Mouse (Mus musculus): ENCODE data around the gene Efna1. TPM values are rescaled to one million over a fixed set of nuclear protein-coding genes. Genes with fewer than 3 reads are reported as not detected.

Efna1 gene
- polyA plus RNA-seq, 1 experiment from 2014 or later, result 10.7 TPM

- Histone ChIP-seq H3K27ac (no peak overlapping the region), H3K9me3 (no peaks in the 10 kb centered on the region), H3K9ac (replicated peaks) (no peak overlapping the region), H3K27me3 (peaks cover 13% of the 10 kb centered on the region; the same call in 1 of the 2 replicates), H3K4me1 (replicated peaks) (no peaks in the 10 kb centered on the region; the same call in 1 of the 2 replicates), H3K4me3 (replicated peaks) (no peak overlapping the region), H3K4me2 (replicated peaks) (no peak overlapping the region), H3K36me3 (no peaks in the 10 kb centered on the region)
- WGBS, result 65% methylated on average over 6 of the region's 6 CpGs
- no peak for ATAC-seq
Observed at GRCm38 (mm10) chr3:89304440-89304839, 23.5 kb upstream of the Efna1 start.

- Histone ChIP-seq H3K4me3 (replicated peaks) (no peak overlapping the region), H3K9ac (replicated peaks) (no peak overlapping the region), H3K36me3 (no peaks in the 10 kb centered on the region), H3K27ac (no peak overlapping the region), H3K27me3 (peaks cover 20% of the 10 kb centered on the region), H3K4me2 (replicated peaks) (no peak overlapping the region), H3K9me3 (no peaks in the 10 kb centered on the region), H3K4me1 (replicated peaks) (no peaks in the 10 kb centered on the region; the same call in 1 of the 2 replicates)
- 62% methylated on average over 2 of the region's 2 CpGs for WGBS
- no peak for ATAC-seq
Observed at GRCm38 (mm10) chr3:89300514-89300913, 19.6 kb upstream of the Efna1 start.

GRCm38 (mm10) chr3:89300071-89300470, 19.1 kb upstream of the Efna1 start:
- Histone ChIP-seq H3K27ac (no peak overlapping the region), H3K36me3 (no peaks in the 10 kb centered on the region), H3K9me3 (no peaks in the 10 kb centered on the region), H3K4me1 (replicated peaks) (no peaks in the 10 kb centered on the region; the same call in 1 of the 2 replicates), H3K4me3 (replicated peaks) (no peak overlapping the region), H3K4me2 (replicated peaks) (peak overlapping the region; percentile 43), H3K27me3 (peaks cover 20% of the 10 kb centered on the region), H3K9ac (replicated peaks) (no peak overlapping the region)
- 71% methylated on average over 1 of the region's 1 CpGs for WGBS
- no peak for ATAC-seq

- Histone ChIP-seq H3K4me3 (replicated peaks) (peak overlapping the region; percentile 10), H3K27ac (no peak overlapping the region), H3K4me1 (replicated peaks) (no peaks in the 10 kb centered on the region; the same call in 1 of the 2 replicates), H3K4me2 (replicated peaks) (peak overlapping the region; percentile 43), H3K9ac (replicated peaks) (no peak overlapping the region), H3K27me3 (peaks cover 20% of the 10 kb centered on the region), H3K36me3 (no peaks in the 10 kb centered on the region), H3K9me3 (no peaks in the 10 kb centered on the region)
- no peak for ATAC-seq
- WGBS, result 2% methylated on average over 14 of the region's 14 CpGs
Observed at GRCm38 (mm10) chr3:89299499-89299898, 18.6 kb upstream of the Efna1 start.

GRCm38 (mm10) chr3:89298908-89299307, 18.0 kb upstream of the Efna1 start:
- Histone ChIP-seq H3K27me3 (peaks cover 20% of the 10 kb centered on the region), H3K4me2 (replicated peaks) (no peak overlapping the region), H3K27ac (no peak overlapping the region), H3K9me3 (no peaks in the 10 kb centered on the region), H3K4me3 (replicated peaks) (no peak overlapping the region), H3K36me3 (no peaks in the 10 kb centered on the region), H3K4me1 (replicated peaks) (no peaks in the 10 kb centered on the region; the same call in 1 of the 2 replicates), H3K9ac (replicated peaks) (no peak overlapping the region)
- WGBS, result 76% methylated on average over 6 of the region's 6 CpGs
- ATAC-seq, result no peak

GRCm38 (mm10) chr3:89296761-89297396, 15.9 kb upstream of the Efna1 start:
- H3K4me3 ChIP-seq (replicated peaks), result no peak overlapping the region
- H3K9me3 ChIP-seq, result no peaks in the 10 kb centered on the region
- WGBS, result 86% methylated on average over 11 of the region's 11 CpGs
- H3K27me3 ChIP-seq, result peaks cover 20% of the 10 kb centered on the region
- H3K4me2 ChIP-seq (replicated peaks), result no peak overlapping the region
- no peaks in the 10 kb centered on the region; the same call in 1 of the 2 replicates for H3K4me1 ChIP-seq (replicated peaks)
- no peak overlapping the region for H3K9ac ChIP-seq (replicated peaks)
- H3K27ac ChIP-seq, result no peak overlapping the region
- H3K36me3 ChIP-seq, result no peaks in the 10 kb centered on the region
- ATAC-seq, result no peak

- H3K9ac ChIP-seq (replicated peaks), result no peak overlapping the region
- no peak overlapping the region for H3K4me3 ChIP-seq (replicated peaks)
- H3K4me1 ChIP-seq (replicated peaks), result no peaks in the 10 kb centered on the region; the same call in 1 of the 2 replicates
- no peak overlapping the region for H3K27ac ChIP-seq
- WGBS, result 86% methylated on average over 8 of the region's 8 CpGs
- no peak for ATAC-seq
- no peaks in the 10 kb centered on the region for H3K9me3 ChIP-seq
- H3K27me3 ChIP-seq, result peaks cover 16% of the 10 kb centered on the region
- H3K36me3 ChIP-seq, result no peaks in the 10 kb centered on the region
- no peak overlapping the region for H3K4me2 ChIP-seq (replicated peaks)
Observed at GRCm38 (mm10) chr3:89295685-89296230, 14.8 kb upstream of the Efna1 start.

- H3K4me3 ChIP-seq (replicated peaks), result no peak overlapping the region
- H3K4me2 ChIP-seq (replicated peaks), result no peak overlapping the region
- no peaks in the 10 kb centered on the region for H3K9me3 ChIP-seq
- H3K36me3 ChIP-seq, result no peaks in the 10 kb centered on the region
- H3K27ac ChIP-seq, result no peak overlapping the region
- no peak overlapping the region for H3K9ac ChIP-seq (replicated peaks)
- no peaks in the 10 kb centered on the region for H3K4me1 ChIP-seq (replicated peaks)
- H3K27me3 ChIP-seq, result peaks cover 6% of the 10 kb centered on the region
- 81% methylated on average over 5 of the region's 5 CpGs for WGBS
- ATAC-seq, result no peak
Observed at GRCm38 (mm10) chr3:89294195-89294594, 13.3 kb upstream of the Efna1 start.

- no peaks in the 10 kb centered on the region for H3K9me3 ChIP-seq
- H3K36me3 ChIP-seq, result no peaks in the 10 kb centered on the region
- H3K27me3 ChIP-seq, result no peaks in the 10 kb centered on the region
- WGBS, result 92% methylated on average over 11 of the region's 11 CpGs
- H3K4me3 ChIP-seq (replicated peaks), result no peak overlapping the region
- no peak overlapping the region for H3K9ac ChIP-seq (replicated peaks)
- ATAC-seq, result no peak
- no peaks in the 10 kb centered on the region for H3K4me1 ChIP-seq (replicated peaks)
- no peak overlapping the region for H3K27ac ChIP-seq
- H3K4me2 ChIP-seq (replicated peaks), result no peak overlapping the region
Observed at GRCm38 (mm10) chr3:89293247-89293918, 12.4 kb upstream of the Efna1 start.

GRCm38 (mm10) chr3:89292303-89292702, 11.4 kb upstream of the Efna1 start:
- Histone ChIP-seq H3K27ac (no peak overlapping the region), H3K4me3 (replicated peaks) (no peak overlapping the region), H3K9me3 (no peaks in the 10 kb centered on the region), H3K4me2 (replicated peaks) (no peak overlapping the region), H3K9ac (replicated peaks) (no peak overlapping the region), H3K36me3 (no peaks in the 10 kb centered on the region), H3K27me3 (no peaks in the 10 kb centered on the region), H3K4me1 (replicated peaks) (no peaks in the 10 kb centered on the region)
- no peak for ATAC-seq
- 53% methylated on average over 5 of the region's 5 CpGs for WGBS

GRCm38 (mm10) chr3:89291874-89292273, 10.9 kb upstream of the Efna1 start:
- Histone ChIP-seq H3K4me2 (replicated peaks) (no peak overlapping the region), H3K27me3 (no peaks in the 10 kb centered on the region), H3K4me3 (replicated peaks) (no peak overlapping the region), H3K9ac (replicated peaks) (no peak overlapping the region), H3K9me3 (no peaks in the 10 kb centered on the region), H3K27ac (no peak overlapping the region), H3K4me1 (replicated peaks) (no peaks in the 10 kb centered on the region), H3K36me3 (no peaks in the 10 kb centered on the region)
- 84% methylated on average over 10 of the region's 10 CpGs for WGBS
- ATAC-seq, result no peak

GRCm38 (mm10) chr3:89288503-89288928, 7.6 kb upstream of the Efna1 start:
- ATAC-seq, result no peak
- Histone ChIP-seq H3K27ac (no peak overlapping the region), H3K27me3 (0 out of 2 replicates have a peak, but pooled peaks cover 3% of the 10 kb centered on the region), H3K36me3 (no peaks in the 10 kb centered on the region), H3K9ac (replicated peaks) (no peak overlapping the region), H3K4me1 (replicated peaks) (no peaks in the 10 kb centered on the region), H3K9me3 (no peaks in the 10 kb centered on the region), H3K4me2 (replicated peaks) (no peak overlapping the region), H3K4me3 (replicated peaks) (no peak overlapping the region)
- WGBS, result 53% methylated on average over 7 of the region's 7 CpGs

Data from midbrain, embryonic 13.5 days (tissue).